Mouse (Mus musculus): Measurements from ENCODE around the gene Rbm41. TPM values are rescaled to one million over a fixed set of nuclear protein-coding genes. Genes with fewer than 3 reads are reported as not detected.

Gene Rbm41
- polyA plus RNA-seq, 1 experiment from 2014 or later: 8.4 TPM

Other genes with a start within 250 kb of the Rbm41 start
- gene Ripply1, start 216.2 kb downstream of the Rbm41 start, polyA plus RNA-seq (2014; fragmentation: Nextera tagmentation; extraction: Ambion mirVana): not detected in 2 replicates
- not detected in 2 replicates for gene Cldn2, start 197.8 kb downstream of the Rbm41 start, polyA plus RNA-seq (2014; fragmentation: Nextera tagmentation; extraction: Ambion mirVana)
- gene Morc4, start 126.9 kb downstream of the Rbm41 start, polyA plus RNA-seq (2014; fragmentation: Nextera tagmentation; extraction: Ambion mirVana): 7.2 and 10.1 TPM in 2 replicates
- gene Nup62cl, start 64.1 kb upstream of the Rbm41 start, polyA plus RNA-seq (2014; fragmentation: Nextera tagmentation; extraction: Ambion mirVana): 4.4 and 4.6 TPM in 2 replicates
- gene Pih1h3b, start 64.3 kb upstream of the Rbm41 start, polyA plus RNA-seq (2014; fragmentation: Nextera tagmentation; extraction: Ambion mirVana): not detected in 2 replicates